Mouse (Mus musculus): ENCODE measurements around the gene Tmem156. TPM values are rescaled to one million over a fixed set of nuclear protein-coding genes. Genes with fewer than 3 reads are reported as not detected.

Gene Tmem156
- total and polyA plus RNA-seq, 3 experiments, result 2.6 to 4.1 TPM; not detected in 1

DNA sequence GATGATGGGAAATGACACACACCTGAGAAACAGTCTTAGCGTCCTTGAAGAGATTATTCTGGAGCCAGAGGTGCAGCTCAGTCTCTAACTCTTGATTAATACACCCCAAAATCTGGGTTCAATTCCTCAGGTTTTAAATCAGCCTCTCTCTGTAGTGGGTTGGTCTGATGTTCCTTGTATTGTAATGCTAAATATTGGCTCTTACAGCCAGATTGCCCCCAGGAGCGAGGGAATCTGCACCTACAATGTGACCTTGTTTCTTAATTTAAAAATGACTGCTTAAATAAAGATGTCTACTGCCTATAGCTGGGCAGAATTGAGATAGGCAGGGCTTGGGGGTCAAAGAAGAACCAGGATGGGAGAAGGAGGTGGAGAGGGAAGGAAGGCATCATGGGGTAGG is 32.1 kb downstream of the Tmem156 start:
- Histone ChIP-seq H3K27ac (ENCODE audit: control insufficient read depth, low read depth, low read length) (no peak overlapping the region), H3K9ac (ENCODE audit: control insufficient read depth, low read depth, low read length, poor library complexity, severe bottlenecking) (no peak overlapping the region), H3K79me2 (ENCODE audit: control insufficient read depth, insufficient read depth, low read length, poor library complexity) (no peaks in the 10 kb centered on the region), H3K4me1 (ENCODE audit: control insufficient read depth in 1 of 2, insufficient read depth in 2 of 2, low read length in 2 of 2) (no peaks in the 10 kb centered on the region), H3K36me3 (ENCODE audit: control insufficient read depth in 1 of 2, insufficient read depth in 2 of 2, low read length in 2 of 2) (no peaks in the 10 kb centered on the region), H3K9me3 (replicated peaks; ENCODE audit: insufficient read depth, low read length) (no peaks in the 10 kb centered on the region), H3K27me3 (ENCODE audit: control insufficient read depth in 1 of 2, insufficient read depth in 2 of 2, low read length in 2 of 2) (no peaks in the 10 kb centered on the region), H3K4me3 (ENCODE audit: control insufficient read depth in 1 of 2, insufficient read depth in 1 of 2, low read depth in 2 of 2, low read length in 2 of 2) (no peak overlapping the region)
- no peak for DNase-seq (ENCODE audit: low read depth, low spot score)
- no peak for TF ChIP-seq CTCF (IDR thresholded peaks at IDR 0.05 in 2 of 3, conservative IDR thresholded peaks at IDR 0.05 in 1 of 3; ENCODE audit: control insufficient read depth in 1 of 3, insufficient read depth in 1 of 3, low read depth in 2 of 3, low read length in 3 of 3, poor library complexity in 1 of 3, severe bottlenecking in 1 of 3)
- TF ChIP-seq KAT2A (conservative IDR thresholded peaks at IDR 0.05; ENCODE audit: low read depth, low read length), result no peak
- TF ChIP-seq JUND (IDR thresholded peaks at IDR 0.05; ENCODE audit: low read depth, low read length), result no peak
- TF ChIP-seq SIN3A (IDR thresholded peaks at IDR 0.05; ENCODE audit: low read length), result no peak
- no peak for TF ChIP-seq ZKSCAN1 (IDR thresholded peaks at IDR 0.05; ENCODE audit: low read depth, low read length)
- no peak for TF ChIP-seq TBP (IDR thresholded peaks at IDR 0.05; ENCODE audit: low read depth, low read length)
- TF ChIP-seq TCF12 (IDR thresholded peaks at IDR 0.05; ENCODE audit: low read depth, low read length), result no peak
- TF ChIP-seq TAL1 (IDR thresholded peaks at IDR 0.05; ENCODE audit: low read length), result no peak
- no peak for TF ChIP-seq UBTF (IDR thresholded peaks at IDR 0.05; ENCODE audit: borderline replicate concordance, insufficient read depth, low read depth, low read length)
- TF ChIP-seq RCOR1 (IDR thresholded peaks at IDR 0.05; ENCODE audit: low read depth, low read length), result no peak
- TF ChIP-seq MAX (IDR thresholded peaks at IDR 0.05; ENCODE audit: low read length), result no peak
- no peak for TF ChIP-seq ELF1 (IDR thresholded peaks at IDR 0.05; ENCODE audit: low read depth, low read length)
- no peak for TF ChIP-seq SMC3 (IDR thresholded peaks at IDR 0.05; ENCODE audit: low read depth, low read length)

DNA sequence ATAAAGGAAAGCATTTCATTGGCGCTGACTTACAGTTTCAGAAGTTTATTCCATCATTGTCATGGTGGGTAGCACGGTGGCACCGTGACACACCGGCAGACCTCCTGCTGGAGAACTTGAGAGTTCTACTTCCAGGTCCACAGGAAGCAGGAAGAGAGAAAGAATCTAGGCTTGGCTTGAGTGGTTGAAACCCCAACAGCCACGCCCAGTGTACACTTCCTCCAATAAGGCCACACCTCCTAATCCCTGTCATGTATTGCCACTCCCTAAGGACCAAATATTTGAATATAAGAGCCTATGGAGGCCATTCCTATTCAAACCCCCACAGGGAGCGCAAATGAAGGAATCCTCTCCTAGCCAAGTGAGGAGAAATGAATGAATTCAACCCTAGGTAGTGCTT is 34.3 kb downstream of the Tmem156 start:
- TF ChIP-seq RCOR1 (IDR thresholded peaks at IDR 0.05; ENCODE audit: low read depth, low read length), result no peak
- no peak for TF ChIP-seq BHLHE40 (IDR thresholded peaks at IDR 0.05; ENCODE audit: borderline replicate concordance, low read depth, low read length)
- no peak for TF ChIP-seq NRF1 (IDR thresholded peaks at IDR 0.05; ENCODE audit: insufficient read depth, low read depth, low read length, poor library complexity, severe bottlenecking)
- no peak for TF ChIP-seq USF1 (IDR thresholded peaks at IDR 0.05; ENCODE audit: low read depth, low read length)
- TF ChIP-seq GATA1 (IDR thresholded peaks at IDR 0.05; ENCODE audit: low read depth, low read length), result no peak
- TF ChIP-seq ELF1 (IDR thresholded peaks at IDR 0.05; ENCODE audit: low read depth, low read length), result no peak
- Histone ChIP-seq H3K9me3 (replicated peaks; ENCODE audit: insufficient read depth, low read length) (no peaks in the 10 kb centered on the region), H3K27me3 (ENCODE audit: control insufficient read depth in 1 of 2, insufficient read depth in 2 of 2, low read length in 2 of 2) (peaks cover 0 to 1% of the 10 kb centered on the region in 2 experiments; a peak in 1 of 4 replicates), H3K4me1 (ENCODE audit: control insufficient read depth in 1 of 2, insufficient read depth in 2 of 2, low read length in 2 of 2) (no peaks in the 10 kb centered on the region), H3K79me2 (ENCODE audit: control insufficient read depth, insufficient read depth, low read length, poor library complexity) (no peaks in the 10 kb centered on the region), H3K4me3 (ENCODE audit: control insufficient read depth in 1 of 2, insufficient read depth in 1 of 2, low read depth in 2 of 2, low read length in 2 of 2) (no peak overlapping the region), H3K27ac (ENCODE audit: control insufficient read depth, low read depth, low read length) (no peak overlapping the region), H3K9ac (ENCODE audit: control insufficient read depth, low read depth, low read length, poor library complexity, severe bottlenecking) (no peak overlapping the region), H3K36me3 (ENCODE audit: control insufficient read depth in 1 of 2, insufficient read depth in 2 of 2, low read length in 2 of 2) (no peaks in the 10 kb centered on the region)
- DNase-seq (ENCODE audit: low read depth, low spot score), result peak; percentile 28

Measured in MEL (cell line).